Mouse (Mus musculus): ENCODE results near the gene Tln1.
"Not testable (repeated sequence)": the region's sequence is repeated elsewhere in the genome, so short reads cannot be mapped to it uniquely, and the experiment has no call there.

The Tln1 gene

DNA sequence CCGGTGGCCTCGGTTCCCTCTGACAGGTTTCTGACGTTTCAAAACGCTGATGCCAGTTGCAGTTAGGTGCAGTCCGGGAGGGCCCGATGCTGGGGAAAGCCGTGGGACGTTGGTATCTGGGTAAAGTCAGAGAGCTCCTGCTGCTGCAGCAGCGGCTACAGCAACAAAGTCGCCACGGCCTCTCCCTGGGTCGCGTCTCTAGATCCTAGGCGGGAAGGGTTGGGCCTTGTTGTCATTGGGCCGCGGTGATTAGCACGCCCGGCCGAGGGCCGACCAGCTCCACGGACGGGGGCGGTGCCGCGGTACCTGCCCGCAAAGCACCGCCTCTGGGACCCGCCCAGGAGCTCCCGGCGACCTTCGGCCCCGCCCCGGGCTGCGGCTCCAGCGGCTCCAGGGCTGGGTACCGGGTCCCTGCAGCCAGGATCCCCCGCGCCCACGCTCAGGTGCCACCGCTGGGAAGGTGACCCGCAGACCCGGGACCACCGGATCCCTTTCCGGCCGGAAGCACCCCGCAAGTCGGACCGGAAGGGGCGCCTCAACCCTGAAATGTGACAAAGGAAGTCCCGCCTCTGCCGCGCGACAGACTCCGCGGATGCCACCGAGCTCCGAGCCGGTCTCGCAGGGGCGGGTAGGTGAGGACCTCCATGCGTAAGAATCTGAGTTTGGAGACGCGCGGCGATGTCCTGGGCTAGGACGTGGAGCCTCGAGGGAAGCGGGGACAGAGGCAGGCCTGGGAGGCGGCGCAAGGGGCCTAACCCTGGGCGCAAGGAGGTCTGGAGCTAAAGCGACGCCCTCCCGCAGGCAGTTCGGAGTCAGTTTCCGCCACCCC is 16.1 kb upstream of the Tln1 start, which contains the start of the genes Rgp1 and Gba2:
Rgp1 (plus strand) TSS at position 340 of the 829 bp plus-strand sequence.
Gba2 (minus strand) TSS at position 498 of the 829 bp plus-strand sequence.
- DNase-seq: peak; percentile 90

DNA sequence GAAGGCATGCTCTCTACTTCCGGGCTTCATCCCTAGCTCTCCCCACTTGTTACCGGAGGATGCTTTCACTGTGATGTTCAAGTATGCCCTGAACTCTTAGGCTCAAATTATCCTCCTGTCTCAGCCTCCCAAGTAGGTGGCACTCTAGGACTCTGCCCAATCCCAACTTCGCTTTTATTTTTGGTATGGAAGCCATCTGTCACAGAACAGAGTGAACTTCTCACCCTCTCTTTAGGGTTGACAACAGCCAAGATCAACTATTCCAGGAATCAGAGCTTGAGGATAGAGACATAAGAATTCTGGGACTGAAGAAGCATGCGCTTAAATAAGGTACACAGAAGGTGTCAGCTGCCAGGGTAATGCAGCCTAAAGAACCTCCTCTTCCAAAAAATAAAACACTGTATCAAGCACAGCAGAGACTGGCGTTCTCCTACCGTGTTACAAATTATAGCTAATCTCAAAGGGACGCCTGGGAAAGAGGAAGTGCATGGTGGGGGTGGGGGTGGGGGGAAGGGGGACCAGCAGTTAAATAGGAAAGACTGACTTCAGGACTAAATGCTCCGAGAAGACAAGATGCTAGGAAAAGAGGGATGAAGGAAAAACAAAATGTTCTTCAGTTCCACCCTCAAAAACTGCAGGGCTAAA is 14.9 kb upstream of the Tln1 start:
- no peak for DNase-seq

DNA sequence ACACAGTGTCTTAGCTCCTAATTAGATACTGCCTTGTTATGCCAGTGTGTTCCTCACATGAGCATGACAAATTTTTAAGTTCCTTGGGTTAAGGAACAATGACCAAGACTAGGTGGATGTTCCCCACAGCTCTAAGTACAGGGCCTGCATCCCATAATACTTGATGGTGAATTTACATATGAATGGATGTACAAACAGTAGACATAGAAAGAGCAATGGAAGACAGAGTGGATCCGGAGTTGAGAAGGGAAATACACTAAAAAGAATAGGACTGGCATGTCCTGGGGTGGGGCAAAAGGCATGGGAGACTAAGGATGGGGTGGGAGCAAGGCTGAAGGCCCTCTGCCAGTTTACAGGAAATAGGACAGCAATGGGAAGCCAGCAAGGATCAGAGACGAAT is 12.9 kb upstream of the Tln1 start:
- DNase-seq: no peak

DNA sequence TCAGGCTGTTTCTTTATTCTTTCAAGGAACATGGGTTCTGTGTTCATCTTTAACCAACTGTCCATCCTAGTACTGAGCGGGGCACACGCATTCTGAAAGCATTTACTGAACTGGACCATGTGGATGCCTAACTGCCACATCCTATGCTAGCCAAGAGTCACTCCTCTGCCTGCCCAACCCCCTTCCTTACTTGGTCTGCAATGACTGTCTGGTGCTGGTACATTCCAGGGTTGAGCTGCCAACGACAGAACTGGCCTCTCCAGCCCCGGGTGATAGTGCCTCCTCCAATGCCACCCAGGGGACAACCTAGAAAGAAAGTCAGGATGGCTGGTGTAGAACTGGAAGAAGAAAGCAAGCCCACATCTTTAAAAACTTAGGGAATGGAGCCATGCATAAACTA is 11.1 kb upstream of the Tln1 start:
- DNase-seq: no peak

DNA sequence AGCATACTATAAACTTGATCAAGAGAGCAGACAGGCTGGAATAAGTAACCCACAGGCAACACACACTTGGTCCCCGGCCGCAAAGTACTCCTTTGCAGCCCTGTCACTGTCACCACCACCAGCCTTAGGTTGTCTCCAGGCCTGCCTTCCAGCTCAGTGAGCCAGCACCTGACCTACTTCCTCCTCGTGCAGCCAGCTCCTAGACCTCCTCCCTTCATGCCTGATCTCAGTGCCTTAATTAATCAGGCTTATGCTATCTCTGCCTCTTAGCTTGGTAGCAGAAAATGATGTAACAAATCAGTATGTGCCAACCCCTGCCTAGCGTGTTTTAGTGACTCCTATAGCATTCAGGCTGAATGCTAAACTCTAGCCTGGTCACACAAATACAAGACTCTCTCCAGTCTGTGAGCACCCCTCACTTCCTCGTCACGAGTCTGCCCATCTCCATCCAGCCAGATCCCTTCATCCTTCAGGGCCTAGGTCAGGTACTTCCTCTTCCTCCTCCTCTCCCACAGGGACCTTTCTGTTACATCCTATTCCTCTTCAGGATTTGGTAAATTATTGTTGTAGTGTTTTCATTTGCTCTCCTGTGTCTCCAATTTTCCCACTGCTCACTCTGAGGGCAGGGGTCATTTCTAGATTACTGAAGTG is 9.0 kb upstream of the Tln1 start:
- no peak for DNase-seq

DNA sequence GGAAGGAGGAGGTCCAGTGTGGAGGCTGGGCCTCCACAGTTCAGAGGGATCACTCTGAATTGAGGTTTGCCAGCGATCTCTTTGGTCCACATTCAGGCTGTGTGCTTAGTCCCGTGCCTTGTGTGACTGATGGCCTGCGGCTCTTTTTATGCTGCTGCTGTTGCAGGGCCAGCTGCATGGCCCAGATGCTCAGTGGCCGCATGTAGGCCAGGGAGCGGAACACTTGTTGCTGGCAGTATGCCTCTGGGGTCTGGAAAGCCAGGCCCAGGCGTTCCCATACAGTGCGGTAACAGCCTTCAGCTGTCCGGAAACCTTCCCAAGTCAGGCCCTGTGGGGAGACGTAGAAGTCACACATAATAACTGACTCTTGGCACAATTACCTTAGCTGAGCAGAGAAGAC is 4.6 kb upstream of the Tln1 start:
- no peak for DNase-seq

DNA sequence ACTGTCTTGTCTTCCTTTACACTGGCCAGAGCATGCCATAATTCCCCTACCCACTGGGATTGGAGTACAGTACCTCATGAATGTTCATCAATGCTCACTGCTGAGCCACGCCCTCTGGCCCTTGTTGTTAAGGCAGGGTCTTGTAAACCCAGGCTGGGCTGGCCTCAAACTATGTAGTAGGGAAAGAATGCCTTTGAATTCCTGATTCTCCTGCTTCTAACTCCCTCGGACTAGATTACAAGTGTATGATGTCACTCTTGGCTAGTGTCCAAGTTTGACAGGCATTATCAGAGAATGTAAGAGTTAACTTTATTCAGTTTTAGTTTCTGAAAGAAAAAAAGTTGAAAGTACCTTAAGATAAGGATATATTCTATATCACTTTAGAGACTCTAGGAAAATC is 1.7 kb upstream of the Tln1 start:
- DNase-seq: peak in 1 of 2 experiments; percentile 63

DNA sequence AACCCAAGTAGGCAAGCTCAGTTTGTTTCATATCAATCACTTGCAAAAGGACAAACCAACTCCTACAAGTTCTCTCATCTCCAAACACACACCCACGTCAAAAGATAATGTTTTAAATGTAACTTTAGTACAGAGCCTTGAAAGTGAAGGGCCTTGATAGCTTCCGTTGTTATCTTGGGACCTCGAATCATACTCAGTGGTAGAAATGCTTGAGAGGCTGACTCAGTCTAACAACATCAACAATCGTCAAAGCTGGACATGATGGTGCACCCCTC is 1.0 kb upstream of the Tln1 start:
- no peak for DNase-seq

DNA sequence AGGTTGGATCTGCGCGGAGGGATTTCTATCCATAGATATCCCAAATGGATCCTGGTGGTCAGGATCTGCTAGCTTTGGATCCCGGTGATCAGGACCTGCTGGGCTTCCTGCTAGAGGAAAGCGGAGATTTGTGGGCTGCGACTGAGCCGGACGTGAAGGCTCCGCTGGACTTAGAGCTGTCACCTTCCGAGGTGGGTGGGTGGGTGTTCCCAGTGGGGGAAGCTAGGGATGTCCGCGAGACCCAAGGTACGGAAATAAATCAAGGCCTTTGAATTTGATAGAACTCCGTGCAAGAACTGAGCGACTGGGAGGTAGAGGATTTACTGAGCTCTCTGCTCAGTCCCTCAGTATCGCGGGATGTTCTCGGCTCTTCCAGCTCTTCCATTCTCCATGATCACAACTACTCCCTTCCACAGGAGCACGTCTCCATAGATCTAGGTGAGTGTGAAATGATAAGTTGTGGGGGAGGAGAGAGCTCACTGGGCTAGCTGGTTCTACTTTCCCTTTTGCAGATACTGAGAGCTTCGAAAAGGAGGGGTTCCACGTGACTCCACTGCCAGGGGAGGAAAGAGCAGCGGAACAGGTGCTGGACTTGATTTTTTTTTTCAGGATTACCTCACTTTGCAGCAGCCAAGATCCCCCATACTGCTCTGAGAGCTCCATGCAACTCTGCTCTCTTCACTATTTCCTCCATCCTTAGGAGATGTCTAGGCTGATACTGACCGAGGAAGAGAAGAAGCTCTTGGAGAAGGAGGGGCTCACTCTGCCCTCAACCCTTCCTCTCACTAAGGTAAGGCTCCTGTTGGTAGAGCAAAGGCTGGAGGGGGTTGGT is 494 bp upstream of the Tln1 start:
- DNase-seq: no peak

DNA sequence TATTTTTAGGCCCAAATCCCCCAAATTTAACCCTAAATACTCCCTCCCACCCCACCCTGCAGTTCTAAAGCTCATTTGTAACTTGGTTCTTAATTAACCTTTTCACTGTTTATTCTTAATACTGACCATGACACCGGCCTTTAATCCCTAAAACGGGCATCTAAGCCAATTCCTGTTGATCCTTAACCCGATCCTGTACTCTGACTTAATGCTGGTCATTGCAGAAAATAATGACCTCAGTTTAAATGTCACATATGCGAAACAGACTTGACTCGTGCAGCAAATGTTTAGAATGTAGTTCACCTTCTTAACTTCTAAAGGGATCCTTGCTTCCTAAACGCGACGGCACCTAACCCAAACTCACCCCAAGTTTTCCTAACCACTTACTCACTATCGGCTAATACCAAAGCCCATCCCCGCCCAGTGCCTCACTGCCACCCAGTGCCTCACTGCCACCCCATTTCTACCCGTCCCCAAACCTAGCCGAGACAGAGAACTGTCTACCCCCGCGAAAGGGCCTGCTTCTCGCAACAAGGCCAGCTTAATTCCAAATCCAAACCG is 975 bp downstream of the Tln1 start:
- DNase-seq: no peak

DNA sequence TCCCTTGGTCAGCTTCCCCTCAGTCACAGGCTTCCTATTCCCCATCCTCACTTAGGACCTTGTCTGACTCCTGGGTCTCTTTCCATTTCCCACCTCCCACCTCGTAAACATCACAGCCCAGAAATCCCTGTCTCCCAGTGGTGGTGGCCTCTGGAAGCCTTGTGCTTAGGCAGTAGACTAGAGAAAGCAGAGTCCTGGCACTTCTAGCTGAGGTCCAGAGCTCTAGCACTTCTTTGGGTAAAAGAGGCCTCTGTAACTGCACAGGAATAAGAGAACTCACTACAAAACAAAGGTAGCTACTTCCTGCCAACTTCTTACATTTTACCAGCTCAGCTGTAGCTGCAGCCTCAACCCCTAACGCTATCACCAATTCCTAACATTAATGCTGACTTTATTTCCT is 1.5 kb downstream of the Tln1 start:
- no peak for DNase-seq

DNA sequence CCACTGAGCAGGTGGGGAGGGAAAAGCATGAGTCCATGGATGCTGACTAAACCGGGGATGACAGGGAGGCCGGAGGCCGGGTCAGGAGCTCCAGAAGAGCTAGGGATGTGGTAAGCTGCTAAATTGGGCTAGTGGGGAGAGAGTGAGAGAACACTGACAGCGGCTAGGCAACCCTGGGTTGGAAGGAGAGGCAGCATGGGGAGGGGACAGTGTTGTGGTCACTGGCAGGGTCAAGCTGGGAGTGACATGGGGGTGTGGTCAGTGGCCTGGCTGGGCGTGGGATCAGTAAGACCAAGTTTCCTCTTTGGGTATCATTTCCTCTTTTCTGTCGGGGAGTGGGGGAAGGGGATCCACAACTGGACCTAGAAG is 2.3 kb downstream of the Tln1 start:
- no peak for DNase-seq

DNA sequence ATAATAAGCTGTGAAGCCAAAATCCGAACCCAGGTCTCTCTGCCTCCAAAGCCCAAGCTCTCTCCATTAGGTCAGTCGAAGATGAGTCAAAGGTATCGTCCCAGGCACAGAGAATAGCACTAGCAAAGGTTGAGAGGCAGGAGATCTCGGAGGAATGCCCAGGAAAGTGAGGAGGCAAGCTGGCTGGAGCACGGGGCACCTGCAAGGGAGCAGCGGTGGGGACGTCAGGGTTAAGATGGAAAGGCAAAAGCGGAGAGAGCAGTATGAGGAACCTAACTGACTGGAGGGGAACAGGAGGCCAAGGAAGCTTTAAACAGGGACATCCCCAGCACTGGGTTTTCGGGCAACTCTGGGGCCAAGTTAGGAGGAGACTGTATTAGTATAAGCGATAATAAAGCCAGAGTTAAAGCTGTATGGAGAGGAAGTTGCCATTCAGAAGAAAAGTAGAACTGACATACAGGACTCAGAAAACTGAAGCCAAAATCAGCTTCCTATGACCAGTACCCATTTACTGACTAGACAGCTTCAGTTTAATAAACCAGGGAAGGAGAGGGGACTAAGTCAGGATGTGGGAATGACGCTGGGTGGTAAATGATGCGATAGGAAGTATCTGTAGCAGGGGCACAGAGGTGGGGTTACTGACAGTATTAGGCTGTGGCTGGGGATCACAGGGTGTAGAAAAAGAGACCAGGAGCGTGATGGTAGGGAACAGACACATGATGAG is 2.8 kb downstream of the Tln1 start:
- DNase-seq: no peak

DNA sequence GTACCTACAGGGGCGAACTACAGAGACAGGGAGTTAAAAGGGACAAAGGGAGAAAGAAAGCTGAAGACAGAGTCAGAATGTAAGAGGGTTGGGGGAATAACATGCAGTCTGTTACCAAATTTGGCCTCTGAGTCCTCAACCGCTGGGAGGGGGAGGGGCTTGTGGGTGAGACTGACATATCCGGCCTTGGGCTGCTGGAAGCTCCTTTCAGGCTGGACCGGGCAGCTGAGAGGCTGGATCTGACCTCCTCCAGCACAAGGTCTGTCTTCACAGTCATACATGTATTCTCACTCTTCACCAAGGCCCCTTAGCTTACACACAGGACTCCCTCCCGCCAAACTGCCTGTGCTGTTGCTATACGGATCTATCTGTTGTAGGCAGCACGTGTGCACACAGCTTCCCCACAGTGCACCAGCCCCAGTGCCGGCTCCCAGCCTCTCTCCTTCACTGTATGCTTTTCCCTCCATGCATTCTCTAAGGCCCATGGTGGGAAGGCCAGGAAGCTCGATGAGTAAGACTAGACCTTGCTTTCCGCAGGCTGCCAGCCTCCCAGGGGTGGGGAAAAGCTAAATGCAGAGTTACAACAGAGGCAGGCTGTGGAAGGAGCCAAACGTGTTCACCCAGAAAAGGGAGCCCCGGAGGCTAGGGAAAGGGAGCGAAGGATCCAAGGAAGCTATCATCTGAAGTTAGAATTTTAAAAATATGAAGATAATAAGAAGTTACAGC is 3.7 kb downstream of the Tln1 start:
- peak; percentile 36 to 50 for DNase-seq

DNA sequence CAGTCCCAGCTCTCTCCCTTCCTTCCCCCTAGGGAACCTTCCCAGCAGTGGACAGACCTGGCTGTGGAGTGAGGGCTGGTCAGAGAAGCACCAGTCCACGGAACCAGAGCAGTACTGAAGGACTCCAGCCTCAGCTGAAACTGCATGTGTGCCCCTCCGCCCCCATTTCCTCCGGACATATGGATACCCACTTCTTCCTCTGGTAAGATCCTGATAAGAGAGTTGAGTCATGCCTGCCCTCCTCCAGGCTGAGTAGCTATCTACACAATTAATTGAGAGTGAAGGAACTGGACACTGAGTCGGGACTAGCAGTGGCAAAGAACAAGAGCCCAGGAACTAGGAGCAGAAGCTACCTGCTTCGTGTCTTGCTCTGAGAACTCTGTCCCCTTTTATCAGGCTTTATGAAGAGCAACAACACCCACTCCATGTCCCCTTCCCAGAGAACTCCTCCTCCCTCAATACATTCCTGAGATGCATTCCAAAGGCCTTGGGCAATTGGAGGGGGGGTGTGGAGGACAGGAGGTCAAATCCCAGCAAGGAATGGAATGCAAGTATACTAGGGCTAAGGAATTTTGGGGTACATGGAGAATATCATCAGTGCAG is 4.4 kb downstream of the Tln1 start:
- DNase-seq: no peak

DNA sequence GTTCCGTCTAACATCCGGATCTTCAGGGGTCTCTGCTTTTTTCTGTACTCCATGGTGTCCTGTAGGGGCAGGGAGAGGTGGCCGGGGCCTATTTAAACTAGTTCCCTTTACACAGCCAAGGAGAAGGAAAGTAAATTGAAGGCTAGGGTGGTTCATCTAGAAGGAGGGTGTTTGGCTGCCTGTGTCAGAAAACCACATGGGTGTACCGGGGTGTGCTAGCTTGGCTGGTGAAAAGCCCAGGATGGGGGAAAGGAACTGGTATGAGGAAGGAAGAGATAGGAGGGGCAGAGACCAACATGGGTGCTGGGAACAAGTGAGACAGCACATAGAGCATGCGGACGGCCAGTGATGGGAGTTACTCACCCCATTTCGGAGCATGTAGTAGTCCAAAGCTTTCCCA is 6.6 kb downstream of the Tln1 start:
- DNase-seq: no peak

DNA sequence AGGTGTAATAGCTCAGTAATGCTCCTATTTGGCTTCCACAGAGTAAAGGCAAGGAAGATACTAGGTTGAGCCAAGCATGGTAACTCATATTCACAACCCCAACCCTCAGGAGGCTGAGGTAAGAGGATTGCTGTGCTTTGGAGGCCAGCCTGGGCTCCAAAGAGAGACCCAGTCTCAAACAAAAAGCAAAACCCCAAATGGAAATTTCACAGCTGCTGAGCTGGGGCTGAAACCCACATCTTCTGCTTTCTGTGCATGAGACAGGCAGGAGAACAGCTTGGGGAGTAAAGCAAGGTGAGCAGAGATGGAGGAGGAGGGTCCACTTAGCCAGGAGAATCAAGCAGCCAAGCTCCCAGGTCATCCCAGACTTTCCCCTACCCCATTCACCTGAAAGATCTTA is 8.6 kb downstream of the Tln1 start:
- no peak for DNase-seq

DNA sequence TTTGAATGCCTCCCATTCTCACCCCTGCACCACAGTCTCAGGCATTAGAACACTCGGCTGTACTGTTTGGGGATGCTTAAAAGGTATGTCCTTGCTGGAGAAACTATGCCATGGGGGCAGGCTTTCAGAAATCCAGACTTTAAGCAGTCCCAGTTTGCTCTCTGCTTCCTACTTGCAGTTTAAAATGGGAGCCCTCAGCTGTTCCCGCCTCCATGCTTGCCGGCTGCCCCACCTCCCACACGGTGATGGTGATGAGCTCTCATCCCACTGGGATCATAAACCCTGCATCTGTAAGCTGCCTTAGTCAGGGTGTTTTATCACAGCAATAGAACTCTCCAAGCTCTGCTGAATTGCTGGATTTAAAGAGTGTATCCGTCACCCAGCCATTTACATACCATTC is 10.1 kb downstream of the Tln1 start:
- DNase-seq: no peak

DNA sequence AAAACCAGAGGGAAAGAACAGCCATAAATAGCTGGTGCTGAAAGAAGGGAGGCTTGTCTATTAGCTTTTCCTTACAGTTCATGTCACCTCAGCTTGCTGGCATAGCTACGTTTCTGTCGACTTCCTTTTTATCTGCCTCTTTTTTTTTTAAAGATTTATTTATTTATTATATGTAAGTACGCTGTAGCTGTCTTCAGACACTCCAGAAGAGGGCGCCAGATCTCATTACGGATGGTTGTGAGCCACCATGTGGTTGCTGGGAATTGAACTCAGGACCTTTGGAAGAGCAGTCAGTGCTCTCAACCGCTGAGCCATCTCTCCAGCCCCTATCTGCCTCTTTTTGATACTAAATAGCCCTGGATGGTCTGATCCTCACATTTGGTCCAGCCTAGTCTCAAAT is 10.6 kb downstream of the Tln1 start:
- DNase-seq: not testable (repeated sequence)

DNA sequence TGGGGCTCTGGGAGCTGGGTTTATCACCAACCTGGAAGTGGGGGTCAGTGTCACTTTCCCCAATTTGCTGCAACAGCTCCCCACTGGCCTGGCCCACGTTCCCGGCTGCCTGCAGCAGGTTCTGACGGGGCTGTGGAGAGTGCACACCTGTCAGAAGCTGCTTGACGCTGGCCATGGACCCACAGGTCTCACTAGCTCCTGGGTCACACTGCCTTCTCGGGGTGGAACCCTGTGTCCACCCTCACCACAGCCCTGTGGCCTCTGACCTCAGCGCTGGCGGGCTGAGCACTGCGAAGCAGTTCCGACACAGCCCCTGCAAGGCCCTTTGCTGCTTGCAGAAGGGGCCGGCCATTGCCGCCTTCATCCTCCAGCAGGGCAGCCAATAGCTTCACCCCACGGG is 13.4 kb downstream of the Tln1 start:
- no peak for DNase-seq

DNA sequence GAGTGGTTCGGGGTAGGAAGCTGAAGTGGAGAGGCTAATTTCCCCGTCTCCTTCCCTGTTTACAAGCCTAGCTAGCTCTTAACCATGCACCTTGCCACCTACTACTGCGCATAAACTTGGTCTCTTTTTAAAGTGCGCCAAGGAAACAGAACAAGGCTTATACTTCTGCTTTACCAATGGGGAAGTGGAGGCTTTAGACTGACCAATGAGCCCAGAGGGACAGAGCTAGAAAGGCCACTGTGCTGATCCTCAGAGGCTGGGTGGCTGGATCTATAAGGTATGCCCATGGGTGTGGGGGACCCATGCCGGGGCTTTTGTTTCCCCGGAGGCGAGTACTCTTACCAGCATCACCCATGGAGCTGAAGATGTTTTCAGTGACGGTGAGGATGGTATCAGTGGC is 15.3 kb downstream of the Tln1 start:
- DNase-seq: peak in 1 of 2 experiments; percentile 0

Measured in cerebellum, postnatal 10 days (tissue).